25 mouse cellular contexts compared by ENCODE assay signal in genomic region chr9:108165143-108165542, GRCm38 (mm10). TPM values are rescaled to one million over a fixed set of nuclear protein-coding genes. Genes with fewer than 3 reads are reported as not detected.
DNase-seq lines count a peak whose midpoint lies in the region; ATAC-seq and TF ChIP-seq lines count a peak whose summit lies in the region.
"Had no signal": no experiment of that assay in that cellular context is flagged by ENCODE, and none has a peak within 500 bp of the region (broad histone marks: within the 10 kb centered on the region; RNA-seq: fewer than 3 reads in every experiment).

No protein-coding gene starts in this region.

- TF ChIP-seq CTCF in testis, adult 2 months (IDR thresholded peaks at IDR 0.05; ENCODE audit: control insufficient read depth, insufficient read depth, insufficient replicate concordance, low read depth, low read length), result no peak

- ATAC-seq in stomach, embryonic 15.5 days (ENCODE audit: insufficient read depth, low FRiP score, low read depth), result peak; percentile 43; the same call in 1 of the 2 replicates
- no peak for ATAC-seq in megakaryocyte, adult 5-6 weeks (ENCODE audit: poor library complexity, severe bottlenecking)
- ATAC-seq in kidney, embryonic 15.5 days (replicated peaks; ENCODE audit: low FRiP score), result no peak
- no peak for ATAC-seq in activated CD4-positive, CD25-positive, alpha-beta regulatory T cell, adult 4 months
- ATAC-seq: CD4-positive, CD25-positive, alpha-beta regulatory T cell, adult 4 months; forebrain, embryonic 16.5 days; Patski had no signal

- H3K36me3 ChIP-seq in testis, adult 2 months (ENCODE audit: control insufficient read depth, insufficient read depth, low read length), result no peaks in the 10 kb centered on the region
- no peaks in the 10 kb centered on the region for H3K36me3 ChIP-seq in stomach, embryonic 15.5 days
- H3K36me3 ChIP-seq in kidney, embryonic 15.5 days, result no peaks in the 10 kb centered on the region
- H3K36me3 ChIP-seq: embryonic facial prominence, embryonic 15.5 days; forebrain, embryonic 10.5 days; heart, embryonic 15.5 days had no signal

- no peaks in the 10 kb centered on the region for H3K9me3 ChIP-seq in stomach, embryonic 15.5 days
- H3K9me3 ChIP-seq in kidney, embryonic 15.5 days (replicated peaks), result no peaks in the 10 kb centered on the region
- H3K9me3 ChIP-seq: embryonic facial prominence, embryonic 15.5 days; forebrain, embryonic 10.5 days; heart, embryonic 15.5 days had no signal

- TF ChIP-seq POLR2A in testis, adult 2 months (IDR thresholded peaks at IDR 0.05; ENCODE audit: control insufficient read depth, low read depth, low read length), result no peak

- H3K4me1 ChIP-seq in testis, adult 2 months (ENCODE audit: control insufficient read depth, insufficient read depth, low read length), result peaks cover 2% of the 10 kb centered on the region; the same call in 1 of the 2 replicates
- H3K4me1 ChIP-seq in stomach, embryonic 15.5 days, result no peaks in the 10 kb centered on the region
- H3K4me1 ChIP-seq in kidney, embryonic 15.5 days, result no peaks in the 10 kb centered on the region
- H3K4me1 ChIP-seq: embryonic facial prominence, embryonic 15.5 days; heart, embryonic 15.5 days had no signal

- peak; percentile 13 for DNase-seq in embryo, embryonic 10 days (ENCODE audit: low spot score)
- no peak for DNase-seq in embryo, embryonic 9.5 days (ENCODE audit: extremely low spot score)
- DNase-seq in testis, postnatal 10 days (ENCODE audit: low spot score), result no peak
- DNase-seq: adrenal gland, postnatal 14 days; B cell, adult 2 months; cerebellum, adult 18-20 months; cerebellum, adult 9-11 months; cerebellum, postnatal 36 days; gastrocnemius, postnatal 14 days; heart, adult 2 months; heart, postnatal 14 days had no signal

- H3K4me2 ChIP-seq in stomach, embryonic 15.5 days, result no peak overlapping the region
- no peak overlapping the region for H3K4me2 ChIP-seq in kidney, embryonic 15.5 days
- H3K4me2 ChIP-seq: embryonic facial prominence, embryonic 15.5 days; heart, embryonic 11.5 days; heart, embryonic 15.5 days; hindbrain, embryonic 14.5 days had no signal

- H3K4me3 ChIP-seq in testis, adult 2 months (ENCODE audit: control insufficient read depth, low read depth, low read length), result peak overlapping the region; percentile 67
- H3K4me3 ChIP-seq in stomach, embryonic 15.5 days (replicated peaks), result no peak overlapping the region
- no peak overlapping the region for H3K4me3 ChIP-seq in kidney, embryonic 15.5 days (replicated peaks)
- H3K4me3 ChIP-seq: embryonic facial prominence, embryonic 15.5 days; erythroblast, embryonic 14.5 days; forebrain, embryonic 10.5 days; heart, adult 2 months; heart, embryonic 15.5 days had no signal

- WGBS in stomach, embryonic 15.5 days, result 42% methylated on average over 8 of the region's 8 CpGs
- 53% methylated on average over 8 of the region's 8 CpGs for WGBS in kidney, embryonic 15.5 days

- H3K9ac ChIP-seq in stomach, embryonic 15.5 days, result no peak overlapping the region
- H3K9ac ChIP-seq in kidney, embryonic 15.5 days, result no peak overlapping the region
- H3K9ac ChIP-seq: embryonic facial prominence, embryonic 15.5 days; heart, embryonic 15.5 days; hindbrain, embryonic 14.5 days had no signal

- no peaks in the 10 kb centered on the region for H3K27me3 ChIP-seq in testis, adult 2 months (ENCODE audit: control insufficient read depth, insufficient read depth, low read length)
- H3K27me3 ChIP-seq in stomach, embryonic 15.5 days (replicated peaks), result no peaks in the 10 kb centered on the region
- no peaks in the 10 kb centered on the region for H3K27me3 ChIP-seq in kidney, embryonic 15.5 days
- H3K27me3 ChIP-seq: embryonic facial prominence, embryonic 15.5 days; heart, embryonic 15.5 days; Patski had no signal

- H3K27ac ChIP-seq in testis, adult 2 months (ENCODE audit: control insufficient read depth, insufficient read depth, low read depth, low read length), result peak overlapping the region; percentile 81
- no peak overlapping the region for H3K27ac ChIP-seq in stomach, embryonic 15.5 days
- no peak overlapping the region for H3K27ac ChIP-seq in kidney, embryonic 15.5 days
- H3K27ac ChIP-seq: embryonic facial prominence, embryonic 15.5 days; forebrain, embryonic 10.5 days; heart, adult 2 months; heart, embryonic 15.5 days; hindbrain, embryonic 14.5 days had no signal

RNA-seq across cellular contexts. Expression of gene Bsn, which starts 25.0 kb away (rescaled TPM):
- polyA plus RNA-seq in testis, adult 2 months (2012; rRNA removed), result 1.2 TPM in 2 replicates
- polyA plus RNA-seq in stomach, embryonic 15.5 days (2015; fragmentation: Nextera tagmentation; extraction: Ambion mirVana), result 2.8 and 3.0 TPM in 2 replicates
- 0.91 and 1.5 TPM in 2 replicates for total RNA-seq in megakaryocyte, adult 5-6 weeks (2015)
- total RNA-seq in megakaryocyte, adult 5-6 weeks (2017), result 0.37 and 0.62 TPM in 2 replicates
- 0.75 and 0.77 TPM in 2 replicates for polyA plus RNA-seq in kidney, embryonic 15.5 days (2015; fragmentation: Nextera tagmentation; extraction: Ambion mirVana)
- under 1 TPM; 0.33 to 0.73 TPM for polyA plus RNA-seq in activated CD4-positive, CD25-positive, alpha-beta regulatory T cell, adult 4 months (2017; shearing (Covaris generic))
